Mouse (Mus musculus): ENCODE measurements at regions not wholly inside any gene's neighbourhood (a gene's known extent, or its start where the extent isn't known, plus 50 kb on each side); places are given as distances from the start of the nearest gene placed in this dataset.
A peak's percentile ranks its signal among the peaks of the same experiment; 100 is the strongest.

DNA sequence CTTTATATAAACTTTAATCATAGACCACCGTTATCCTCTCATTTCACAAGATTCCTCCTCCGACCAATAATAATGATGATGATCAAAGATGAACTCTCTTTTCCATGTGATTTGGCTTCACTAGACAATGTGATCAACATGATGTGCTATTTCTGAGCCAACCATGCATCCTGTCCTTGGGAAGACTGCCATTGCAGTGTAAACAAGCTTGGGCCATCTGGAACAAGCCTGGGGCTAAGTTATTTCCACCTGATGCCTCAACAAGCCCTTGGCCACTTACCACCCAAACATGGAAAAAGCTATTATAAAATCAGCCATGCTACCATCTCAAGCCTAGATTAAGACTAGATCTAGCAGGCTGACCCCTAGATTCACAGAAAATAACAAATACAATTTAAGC is 542.9 kb downstream of the Gm9195 start:
- Histone ChIP-seq H3K27ac (replicated peaks) (no peak overlapping the region), H3K4me2 (no peak overlapping the region), H3K4me3 (no peak overlapping the region), H3K36me3 (no peaks in the 10 kb centered on the region), H3K4me1 (replicated peaks) (no peaks in the 10 kb centered on the region), H3K9ac (no peak overlapping the region), H3K27me3 (no peaks in the 10 kb centered on the region), H3K9me3 (no peaks in the 10 kb centered on the region)
- ATAC-seq (ENCODE audit: low FRiP score, low read depth): no peak
- WGBS: 88% methylated on average over 2 of the region's 2 CpGs

DNA sequence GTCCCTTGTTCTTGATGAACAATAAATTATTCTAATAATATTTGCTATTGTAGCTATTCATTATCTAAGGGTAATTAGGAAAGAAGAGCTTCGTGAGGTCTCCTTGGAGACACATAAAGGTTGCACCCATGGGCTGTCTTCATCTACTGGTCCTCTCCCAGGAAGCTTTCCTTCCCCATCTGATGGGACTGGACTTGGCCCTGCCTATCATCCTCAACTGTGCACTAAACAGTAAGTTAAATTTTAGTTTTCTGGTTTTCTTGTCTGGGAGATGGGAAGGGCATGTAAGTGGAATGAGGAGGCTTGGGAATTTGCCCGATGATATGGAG is 554.5 kb downstream of the Gm9195 start:
- 63% methylated on average over 2 of the region's 2 CpGs for WGBS
- H3K27ac ChIP-seq (replicated peaks): no peak overlapping the region
- no peak for ATAC-seq (ENCODE audit: low FRiP score, low read depth)

DNA sequence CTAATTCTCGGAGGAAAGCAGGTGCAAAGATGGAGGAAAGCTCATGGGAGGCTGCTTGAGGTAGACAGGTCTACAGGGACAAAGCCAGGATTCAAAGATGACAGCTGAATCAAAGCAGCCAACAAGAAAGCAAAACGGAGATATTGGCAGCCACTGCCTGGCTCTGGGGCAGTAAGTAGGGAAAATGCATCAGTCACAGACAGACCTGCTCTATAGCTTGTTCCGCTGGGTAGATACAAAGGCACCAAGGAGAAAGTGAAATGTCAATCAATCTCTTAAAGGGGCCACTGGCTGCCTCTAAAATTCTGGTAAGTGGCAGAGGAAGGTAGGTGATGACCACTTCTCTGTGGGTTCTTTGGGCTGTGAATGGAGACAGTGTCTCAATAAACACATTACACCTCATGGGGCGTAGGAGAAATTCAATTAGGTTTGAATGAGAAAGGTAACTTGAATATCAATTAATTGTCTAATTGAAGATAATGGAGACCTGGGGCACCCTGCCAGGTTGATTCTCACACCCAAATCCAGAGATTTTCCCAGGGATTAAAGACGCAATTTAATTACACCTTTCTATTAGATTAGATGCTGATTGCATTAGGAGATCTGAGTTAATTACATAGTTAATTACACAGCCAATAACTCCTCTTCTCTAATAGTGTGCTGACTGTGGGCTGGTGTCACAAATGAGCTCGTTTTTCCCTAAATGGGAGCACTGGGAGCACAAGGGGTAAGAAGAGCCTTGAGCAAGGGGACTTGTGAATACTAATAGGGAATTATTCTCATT is 555.1 kb downstream of the Gm9195 start:
- WGBS: 34% methylated on average over 6 of the region's 6 CpGs
- no peaks in the 10 kb centered on the region for H3K9me3 ChIP-seq
- no peaks in the 10 kb centered on the region for H3K36me3 ChIP-seq
- H3K4me3 ChIP-seq: no peak overlapping the region
- ATAC-seq (ENCODE audit: low FRiP score, low read depth): peak; percentile 48; the same call in 1 of the 2 replicates
- H3K27me3 ChIP-seq: no peaks in the 10 kb centered on the region
- H3K27ac ChIP-seq (replicated peaks): peak overlapping the region; percentile 59; the same call in 1 of the 2 replicates
- no peak overlapping the region for H3K4me2 ChIP-seq
- H3K9ac ChIP-seq: no peak overlapping the region
- peaks cover 11% of the 10 kb centered on the region for H3K4me1 ChIP-seq (replicated peaks)

More for the DNA sequence above, 554.5 kb downstream of the Gm9195 start:
- H3K4me2 ChIP-seq: no peak overlapping the region
- no peaks in the 10 kb centered on the region for H3K27me3 ChIP-seq
- H3K4me1 ChIP-seq (replicated peaks): peaks cover 11% of the 10 kb centered on the region
- no peaks in the 10 kb centered on the region for H3K36me3 ChIP-seq
- no peak overlapping the region for H3K9ac ChIP-seq
- no peak overlapping the region for H3K4me3 ChIP-seq
- H3K9me3 ChIP-seq: no peaks in the 10 kb centered on the region

DNA sequence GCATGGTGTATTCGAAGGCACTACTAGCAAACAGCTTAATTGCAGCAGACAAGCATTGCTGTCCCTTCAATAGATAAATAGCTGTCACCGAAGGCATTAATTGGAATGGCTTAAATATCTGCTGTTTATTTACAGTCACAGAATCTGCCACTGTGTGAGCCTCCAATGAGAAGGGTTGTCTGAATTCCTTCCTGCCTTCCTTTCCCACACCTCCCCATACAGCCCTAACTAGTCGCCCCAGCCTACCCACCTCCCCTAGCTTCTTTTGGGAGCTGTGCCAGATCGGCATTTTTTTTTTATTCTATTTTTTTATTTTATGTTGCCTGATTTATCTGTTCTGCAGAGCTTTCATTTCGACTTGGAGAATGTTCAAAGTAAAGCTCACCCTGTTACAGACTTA is 575.7 kb downstream of the Gm9195 start:
- Histone ChIP-seq H3K9me3 (no peaks in the 10 kb centered on the region), H3K4me2 (no peak overlapping the region), H3K27ac (replicated peaks) (no peak overlapping the region), H3K36me3 (no peaks in the 10 kb centered on the region), H3K4me1 (replicated peaks) (no peaks in the 10 kb centered on the region), H3K4me3 (no peak overlapping the region), H3K27me3 (no peaks in the 10 kb centered on the region), H3K9ac (no peak overlapping the region)
- ATAC-seq (ENCODE audit: low FRiP score, low read depth): no peak
- WGBS: 72% methylated on average over 5 of the region's 5 CpGs

DNA sequence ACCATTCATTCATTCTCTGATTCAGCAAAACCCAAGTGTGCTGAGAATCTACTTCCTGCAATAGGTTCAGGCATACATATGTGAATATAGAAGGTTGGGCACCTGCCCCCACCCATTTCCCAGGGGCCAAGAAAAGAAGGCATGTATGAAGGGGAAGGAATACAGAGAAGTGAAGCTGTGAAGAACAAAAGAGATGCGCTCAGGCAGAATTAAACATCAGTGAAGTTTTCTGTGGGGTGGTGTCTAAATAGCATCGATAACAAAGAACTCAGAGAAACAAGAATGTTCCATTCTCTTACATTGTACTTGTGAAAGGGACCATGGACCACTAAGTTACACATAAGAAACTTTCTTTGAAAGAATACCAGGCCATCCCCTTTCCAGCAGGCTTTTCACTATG is 580.7 kb downstream of the Gm9195 start:
- Histone ChIP-seq H3K27ac (replicated peaks) (no peak overlapping the region), H3K4me1 (replicated peaks) (no peaks in the 10 kb centered on the region), H3K9ac (no peak overlapping the region), H3K27me3 (no peaks in the 10 kb centered on the region), H3K9me3 (no peaks in the 10 kb centered on the region), H3K4me2 (no peak overlapping the region), H3K4me3 (no peak overlapping the region), H3K36me3 (no peaks in the 10 kb centered on the region)
- WGBS: 54% methylated on average over 2 of the region's 2 CpGs
- ATAC-seq (ENCODE audit: low FRiP score, low read depth): no peak

DNA sequence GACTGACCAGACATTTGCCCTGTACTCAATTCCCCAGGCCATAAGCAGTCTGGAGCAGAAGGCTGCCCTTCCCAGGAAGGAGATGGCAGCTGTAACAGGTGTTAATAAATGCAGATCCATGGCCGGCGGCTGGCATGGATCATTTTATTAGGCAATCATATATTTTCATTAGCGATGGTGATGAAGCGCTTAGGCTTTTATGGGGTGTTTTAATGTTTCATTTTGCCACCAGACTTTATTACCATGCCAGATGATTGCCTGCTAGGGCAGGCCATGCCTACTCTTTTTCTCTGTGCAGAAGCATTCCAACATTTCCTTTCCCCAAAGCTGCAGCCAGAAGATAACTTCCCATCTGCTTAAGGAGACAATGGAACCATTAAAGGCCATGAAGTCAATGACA is 596.2 kb downstream of the Gm9195 start:
- no peak for ATAC-seq (ENCODE audit: low FRiP score, low read depth)
- Histone ChIP-seq H3K36me3 (no peaks in the 10 kb centered on the region), H3K27ac (replicated peaks) (no peak overlapping the region), H3K4me2 (no peak overlapping the region), H3K27me3 (no peaks in the 10 kb centered on the region), H3K4me3 (no peak overlapping the region), H3K9me3 (no peaks in the 10 kb centered on the region), H3K9ac (no peak overlapping the region), H3K4me1 (replicated peaks) (no peaks in the 10 kb centered on the region)
- 83% methylated on average over 4 of the region's 4 CpGs for WGBS

DNA sequence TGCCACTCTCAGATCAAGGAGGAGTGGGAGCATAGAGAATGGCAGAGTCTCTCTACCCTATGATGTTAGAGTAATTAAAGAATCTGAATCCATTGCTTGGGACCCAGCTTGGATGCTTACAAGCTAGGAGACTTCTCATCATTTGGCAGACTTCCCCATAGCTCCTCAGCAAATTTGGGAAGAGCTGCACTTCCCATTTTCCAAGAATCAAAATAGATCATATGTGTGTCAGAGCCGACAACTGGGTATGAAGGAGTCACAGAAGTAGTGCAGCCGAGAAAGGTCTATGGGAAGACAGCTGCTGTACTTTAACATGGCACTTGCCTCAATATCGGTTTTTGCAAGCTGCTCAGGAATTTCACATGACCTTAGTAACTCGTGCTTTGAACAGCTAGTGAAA is 596.8 kb downstream of the Gm9195 start:
- H3K36me3 ChIP-seq: no peaks in the 10 kb centered on the region
- no peak for ATAC-seq (ENCODE audit: low FRiP score, low read depth)
- H3K27me3 ChIP-seq: no peaks in the 10 kb centered on the region
- no peaks in the 10 kb centered on the region for H3K4me1 ChIP-seq (replicated peaks)
- WGBS: 85% methylated on average over 4 of the region's 4 CpGs
- H3K4me2 ChIP-seq: no peak overlapping the region
- H3K9ac ChIP-seq: no peak overlapping the region
- H3K4me3 ChIP-seq: no peak overlapping the region
- no peak overlapping the region for H3K27ac ChIP-seq (replicated peaks)
- H3K9me3 ChIP-seq: no peaks in the 10 kb centered on the region

DNA sequence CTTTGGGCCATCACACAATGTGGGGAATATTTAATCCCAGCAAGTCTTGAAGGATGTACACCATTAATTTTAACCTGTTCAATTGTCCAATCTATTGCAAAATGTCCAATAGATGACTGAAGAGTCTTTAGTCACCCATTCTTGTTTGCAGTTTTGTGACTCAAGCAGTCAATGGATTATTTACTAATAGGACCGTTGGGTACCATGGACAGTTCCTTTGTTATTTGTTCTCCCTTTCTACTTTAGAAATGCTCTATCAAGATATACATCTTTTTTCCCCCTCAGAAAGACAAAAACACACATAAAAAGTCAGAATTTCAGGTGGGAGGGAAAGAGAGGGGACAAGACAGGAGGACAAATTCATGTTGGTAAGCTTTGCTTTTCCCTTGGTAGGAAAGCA is 598.3 kb downstream of the Gm9195 start:
- no peaks in the 10 kb centered on the region for H3K27me3 ChIP-seq
- H3K4me1 ChIP-seq (replicated peaks): no peaks in the 10 kb centered on the region
- no peak for ATAC-seq (ENCODE audit: low FRiP score, low read depth)
- H3K4me2 ChIP-seq: no peak overlapping the region
- H3K36me3 ChIP-seq: no peaks in the 10 kb centered on the region
- no peaks in the 10 kb centered on the region for H3K9me3 ChIP-seq
- no peak overlapping the region for H3K27ac ChIP-seq (replicated peaks)
- H3K9ac ChIP-seq: no peak overlapping the region
- no peak overlapping the region for H3K4me3 ChIP-seq
- WGBS: 85% methylated on average over 1 of the region's 1 CpGs

DNA sequence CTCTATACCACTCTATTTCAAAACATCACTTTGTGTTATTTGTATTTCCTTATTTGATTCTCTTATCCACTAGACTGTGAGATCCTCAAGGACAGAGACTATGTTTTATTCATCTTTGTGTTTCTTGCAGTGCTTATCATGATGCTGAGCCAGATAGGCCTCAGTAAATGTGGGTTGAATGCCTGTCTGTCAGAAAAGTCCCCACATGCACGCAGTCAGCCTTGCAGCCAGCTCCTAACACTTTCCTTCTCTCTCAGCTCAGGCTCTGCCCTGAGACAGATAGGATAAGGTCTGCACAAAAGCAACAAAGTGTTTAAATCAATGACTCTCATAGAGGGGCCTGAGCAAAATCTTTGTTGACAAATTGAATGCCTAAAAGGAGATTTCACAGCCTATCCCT is 600.0 kb downstream of the Gm9195 start:
- H3K9ac ChIP-seq: no peak overlapping the region
- ATAC-seq (ENCODE audit: low FRiP score, low read depth): no peak
- H3K36me3 ChIP-seq: no peaks in the 10 kb centered on the region
- WGBS: 65% methylated on average over 1 of the region's 1 CpGs
- no peak overlapping the region for H3K4me3 ChIP-seq
- no peak overlapping the region for H3K27ac ChIP-seq (replicated peaks)
- no peaks in the 10 kb centered on the region for H3K4me1 ChIP-seq (replicated peaks)
- no peaks in the 10 kb centered on the region for H3K9me3 ChIP-seq
- no peak overlapping the region for H3K4me2 ChIP-seq
- H3K27me3 ChIP-seq: no peaks in the 10 kb centered on the region

DNA sequence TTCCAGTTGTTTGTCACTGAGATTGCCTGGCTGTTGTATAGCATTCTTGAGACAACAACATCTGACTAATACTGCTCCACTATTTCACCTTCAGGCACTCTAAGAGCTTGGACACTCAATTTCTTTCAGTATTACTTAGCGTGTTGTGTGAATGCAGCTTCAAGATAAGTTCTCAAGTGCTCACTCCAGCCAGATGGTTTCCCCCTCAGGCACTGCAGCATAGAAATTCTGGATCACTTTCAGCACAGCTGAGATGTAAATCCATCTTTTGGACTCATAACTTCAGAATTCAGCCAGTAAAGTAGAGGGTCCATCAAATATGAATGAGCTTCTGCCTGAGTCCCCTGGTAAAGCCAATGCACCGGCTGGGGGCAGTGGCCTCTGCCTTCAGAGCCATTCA is 608.8 kb downstream of the Gm9195 start:
- Histone ChIP-seq H3K4me2 (no peak overlapping the region), H3K27ac (replicated peaks) (no peak overlapping the region), H3K9ac (no peak overlapping the region), H3K4me3 (no peak overlapping the region), H3K36me3 (no peaks in the 10 kb centered on the region), H3K9me3 (no peaks in the 10 kb centered on the region), H3K27me3 (no peaks in the 10 kb centered on the region), H3K4me1 (replicated peaks) (no peaks in the 10 kb centered on the region)
- 79% methylated on average over 2 of the region's 2 CpGs for WGBS
- no peak for ATAC-seq (ENCODE audit: low FRiP score, low read depth)

DNA sequence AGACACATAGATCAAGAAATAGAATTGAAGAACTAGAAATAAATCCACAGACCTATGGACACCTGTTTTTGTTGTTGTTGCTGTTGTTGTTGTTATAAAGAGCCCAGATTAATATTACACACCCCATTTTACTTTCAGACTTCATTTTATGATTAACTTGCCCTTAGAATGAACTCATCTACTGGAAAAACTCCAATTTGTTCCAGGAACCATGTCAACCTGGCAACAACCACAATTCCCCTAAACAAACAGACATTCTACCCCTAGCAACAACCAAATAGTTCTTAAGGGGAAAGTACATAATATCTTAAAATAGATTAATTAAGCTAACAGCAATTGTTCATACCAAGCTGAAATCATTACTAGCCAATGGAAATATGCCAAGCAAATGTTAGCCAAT is 646.1 kb downstream of the Gm9195 start:
- Histone ChIP-seq H3K36me3 (no peaks in the 10 kb centered on the region), H3K9ac (no peak overlapping the region), H3K27me3 (no peaks in the 10 kb centered on the region), H3K27ac (replicated peaks) (no peak overlapping the region), H3K4me1 (replicated peaks) (no peaks in the 10 kb centered on the region), H3K4me3 (no peak overlapping the region), H3K4me2 (no peak overlapping the region), H3K9me3 (no peaks in the 10 kb centered on the region)
- no peak for ATAC-seq (ENCODE audit: low FRiP score, low read depth)

DNA sequence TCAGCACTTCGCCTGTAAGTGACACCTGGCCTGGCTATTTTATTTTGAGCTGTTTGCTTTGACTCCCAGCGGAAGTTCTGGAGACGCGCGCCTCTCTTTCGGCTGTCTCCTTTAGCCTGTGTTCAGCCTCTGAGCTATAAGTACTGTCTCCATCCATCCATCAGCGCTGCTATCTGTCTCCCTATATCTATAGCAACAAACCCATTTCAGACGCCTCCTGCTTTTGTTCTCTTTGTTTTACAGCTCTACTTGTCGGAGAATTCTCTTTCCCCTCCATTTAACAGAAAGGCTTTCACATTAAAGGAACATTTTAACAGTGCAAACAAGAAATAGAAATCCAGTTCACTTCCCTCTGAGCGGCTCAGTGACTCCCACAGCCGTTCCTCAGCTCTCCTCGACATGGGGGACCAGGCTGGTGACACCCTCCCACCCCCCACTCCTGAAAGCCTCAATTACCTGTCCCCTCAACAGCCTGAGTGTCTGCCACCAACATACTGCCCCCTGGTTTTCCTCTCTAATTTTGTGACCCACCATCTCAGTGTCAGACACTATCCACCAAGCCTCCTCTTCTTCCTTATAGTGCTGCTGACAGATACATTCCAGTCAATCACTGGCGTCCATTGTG is 682.7 kb downstream of the Gm9195 start:
- Histone ChIP-seq H3K4me1 (replicated peaks) (peaks cover 7% of the 10 kb centered on the region; the same call in 1 of the 2 replicates), H3K4me2 (0 out of 2 replicates have a peak overlapping the region, but pooled peaks have one; percentile 13), H3K27me3 (0 out of 2 replicates have a peak, but pooled peaks cover 2% of the 10 kb centered on the region), H3K9ac (no peak overlapping the region), H3K4me3 (no peak overlapping the region), H3K9me3 (no peaks in the 10 kb centered on the region), H3K36me3 (no peaks in the 10 kb centered on the region), H3K27ac (replicated peaks) (no peak overlapping the region; the same call in 1 of the 2 replicates)
- ATAC-seq (ENCODE audit: low FRiP score, low read depth): no peak
- WGBS: 34% methylated on average over 13 of the region's 13 CpGs

DNA sequence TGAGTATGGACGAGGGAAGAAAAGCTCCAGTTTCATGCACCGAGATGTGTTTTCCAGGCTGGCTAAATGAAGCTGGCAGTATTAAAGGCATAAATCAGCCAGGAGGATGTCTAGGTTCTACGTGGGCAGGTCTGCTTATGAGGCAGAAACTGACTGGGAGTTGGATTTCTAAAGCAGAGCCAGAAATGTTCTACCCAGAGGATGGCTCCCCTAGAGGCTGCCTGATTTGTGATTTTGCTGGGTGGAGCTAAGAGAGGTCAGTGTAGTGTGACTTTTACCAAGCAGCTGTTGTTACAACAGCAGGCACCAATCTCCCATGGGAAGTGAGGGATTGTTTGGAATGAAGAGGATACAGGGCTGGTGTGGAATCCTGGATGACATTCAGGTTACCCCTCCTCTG is 686.0 kb downstream of the Gm9195 start:
- no peaks in the 10 kb centered on the region for H3K27me3 ChIP-seq
- H3K9me3 ChIP-seq: no peaks in the 10 kb centered on the region
- no peak overlapping the region for H3K4me2 ChIP-seq
- H3K36me3 ChIP-seq: no peaks in the 10 kb centered on the region
- no peak overlapping the region for H3K4me3 ChIP-seq
- H3K9ac ChIP-seq: no peak overlapping the region
- no peak for ATAC-seq (ENCODE audit: low FRiP score, low read depth)
- WGBS: 49% methylated on average over 3 of the region's 3 CpGs
- H3K27ac ChIP-seq (replicated peaks): no peak overlapping the region
- peaks cover 7% of the 10 kb centered on the region; the same call in 1 of the 2 replicates for H3K4me1 ChIP-seq (replicated peaks)
